In the genomic region with DNA sequence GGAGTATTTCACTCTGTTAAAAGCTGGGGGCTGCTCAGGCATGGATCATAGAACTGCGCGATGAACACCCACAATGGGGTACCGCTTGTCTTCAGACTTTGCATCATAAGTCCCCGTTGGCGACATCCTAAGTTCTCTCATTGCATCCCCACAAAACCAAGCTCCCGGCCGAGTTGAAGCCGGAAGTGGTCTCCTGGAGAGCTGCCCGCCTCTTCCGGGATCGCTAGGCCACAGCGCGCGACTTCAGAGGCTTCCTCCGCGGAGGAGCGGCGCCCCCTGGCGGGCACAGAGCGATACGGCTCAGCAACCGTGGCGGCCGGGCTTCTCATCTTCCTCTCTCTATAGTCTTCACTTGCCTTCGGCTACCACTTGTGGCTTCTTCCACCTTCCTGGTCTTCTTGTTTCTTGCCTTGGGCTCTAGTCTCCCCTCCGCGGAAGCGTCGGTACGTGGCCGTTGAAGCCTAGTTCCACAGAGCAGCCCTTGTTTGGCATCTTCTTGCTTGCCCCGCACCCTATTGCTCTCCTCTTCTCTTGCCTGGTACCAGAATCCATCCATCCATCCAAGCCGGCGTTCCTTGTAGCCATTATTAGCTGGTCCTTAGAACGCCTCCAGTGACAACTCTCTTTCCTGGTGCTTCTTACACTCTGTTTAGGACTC, we compare ENCODE assay signal across 8 mouse cellular contexts. TPM values are rescaled to one million over a fixed set of nuclear protein-coding genes. Genes with fewer than 3 reads are reported as not detected.
DNase-seq lines count a peak whose midpoint lies in the region; ATAC-seq and TF ChIP-seq lines count a peak whose summit lies in the region.

No protein-coding gene starts in this region.

- peak overlapping the region; percentile 67 for H3K4me2 ChIP-seq in heart, embryonic 14.5 days (ENCODE audit: low read length)
- peak overlapping the region; percentile 91 for H3K4me2 ChIP-seq in liver, embryonic 14.5 days (ENCODE audit: low read depth)
- H3K4me2 ChIP-seq in stomach, embryonic 15.5 days, result peak overlapping the region; percentile 52

- H3K27me3 ChIP-seq in heart, embryonic 14.5 days (ENCODE audit: control insufficient read depth, insufficient read depth, low read length), result no peaks in the 10 kb centered on the region
- H3K27me3 ChIP-seq in liver, embryonic 14.5 days (ENCODE audit: control insufficient read depth, insufficient read depth, low read length), result no peaks in the 10 kb centered on the region
- H3K27me3 ChIP-seq in stomach, embryonic 15.5 days (replicated peaks), result no peaks in the 10 kb centered on the region

- H3K4me3 ChIP-seq in brown adipose tissue, adult 24 weeks (ENCODE audit: insufficient read depth, low read depth, low read length), result peak overlapping the region; percentile 68
- H3K4me3 ChIP-seq in heart, embryonic 14.5 days (ENCODE audit: control insufficient read depth in 1 of 2, insufficient read depth in 1 of 2, low read depth in 1 of 2, low read length in 2 of 2), result peak overlapping the region; percentile 38 to 46
- peak overlapping the region; percentile 70 to 78 for H3K4me3 ChIP-seq in liver, embryonic 14.5 days (ENCODE audit: insufficient read depth in 1 of 2, low read depth in 2 of 2, low read length in 2 of 2)
- peak overlapping the region; percentile 32 for H3K4me3 ChIP-seq in stomach, embryonic 15.5 days (replicated peaks)

- H3K36me3 ChIP-seq in heart, embryonic 14.5 days (ENCODE audit: control insufficient read depth, insufficient read depth, low read length), result no peaks in the 10 kb centered on the region
- H3K36me3 ChIP-seq in liver, embryonic 14.5 days (replicated peaks; ENCODE audit: control insufficient read depth, insufficient read depth, low read depth), result no peaks in the 10 kb centered on the region
- no peaks in the 10 kb centered on the region for H3K36me3 ChIP-seq in stomach, embryonic 15.5 days

- 4% methylated on average over 35 of the region's 35 CpGs for WGBS in heart, embryonic 14.5 days
- WGBS in liver, embryonic 14.5 days (ENCODE audit: insufficient replicate concordance), result 4% methylated on average over 35 of the region's 35 CpGs
- WGBS in stomach, embryonic 15.5 days, result 4% methylated on average over 35 of the region's 35 CpGs

- TF ChIP-seq EP300 in liver, embryonic 14.5 days (IDR thresholded peaks at IDR 0.05; ENCODE audit: low read depth), result no peak

- DNase-seq in CD4-positive, CD25-positive, alpha-beta regulatory T cell, adult 2 months (ENCODE audit: low read depth, low spot score), result peak; percentile 96
- peak; percentile 94 for DNase-seq in kidney, postnatal 14 days
- peak; percentile 81 to 82 (median 81) for DNase-seq in liver, embryonic 14.5 days (ENCODE audit: low read depth in 3 of 3, low spot score in 3 of 3)
- DNase-seq in neural tube, embryonic 10.5 days (ENCODE audit: extremely low spot score, low spot score), result peak; percentile 97

- H3K4me1 ChIP-seq in brown adipose tissue, adult 24 weeks (ENCODE audit: control insufficient read depth, insufficient read depth, insufficient read length, low read length), result peaks cover 6% of the 10 kb centered on the region
- H3K4me1 ChIP-seq in heart, embryonic 14.5 days (ENCODE audit: control insufficient read depth in 2 of 2, insufficient read depth in 2 of 2, low read length in 2 of 2), result peaks cover 3 to 5% of the 10 kb centered on the region in 2 experiments; a peak in 1 of 4 replicates
- H3K4me1 ChIP-seq in liver, embryonic 14.5 days (replicated peaks; ENCODE audit: control insufficient read depth in 2 of 2, insufficient read depth in 2 of 2, low read length in 1 of 2), result peaks cover 8 to 18% of the 10 kb centered on the region in 2 experiments
- H3K4me1 ChIP-seq in stomach, embryonic 15.5 days, result peaks cover 8% of the 10 kb centered on the region; the same call in 1 of the 2 replicates

- peak; percentile 97 for ATAC-seq in erythroid progenitor cell, adult 5-6 weeks (replicated peaks; ENCODE audit: low FRiP score, poor library complexity, severe bottlenecking)
- peak; percentile 58 for ATAC-seq in heart, embryonic 14.5 days (ENCODE audit: insufficient number of reproducible peaks, insufficient read depth, low FRiP score, low read depth)
- peak; percentile 79 for ATAC-seq in liver, embryonic 14.5 days (ENCODE audit: insufficient read depth)
- peak; percentile 79 for ATAC-seq in stomach, embryonic 15.5 days (ENCODE audit: insufficient read depth, low FRiP score, low read depth)

- TF ChIP-seq CTCF in liver, embryonic 14.5 days (IDR thresholded peaks at IDR 0.05; ENCODE audit: low read depth), result peak; percentile 100

- peak overlapping the region; percentile 33; the same call in 1 of the 2 replicates for H3K27ac ChIP-seq in brown adipose tissue, adult 24 weeks (replicated peaks; ENCODE audit: low read depth, low read length)
- H3K27ac ChIP-seq in heart, embryonic 14.5 days (replicated peaks in 1 of 2; ENCODE audit: control insufficient read depth in 1 of 2, insufficient read depth in 1 of 2, low read depth in 2 of 2, low read length in 2 of 2), result no peak overlapping the region
- peak overlapping the region; percentile 41 for H3K27ac ChIP-seq in liver, embryonic 14.5 days
- H3K27ac ChIP-seq in stomach, embryonic 15.5 days, result no peak overlapping the region; the same call in 1 of the 2 replicates

- peak overlapping the region; percentile 67 for H3K9ac ChIP-seq in heart, embryonic 14.5 days (ENCODE audit: low read length)
- H3K9ac ChIP-seq in liver, embryonic 14.5 days (replicated peaks), result peak overlapping the region; percentile 78
- H3K9ac ChIP-seq in stomach, embryonic 15.5 days, result peak overlapping the region; percentile 45

- H3K9me3 ChIP-seq in heart, embryonic 14.5 days (ENCODE audit: control insufficient read depth, low read length), result no peaks in the 10 kb centered on the region
- H3K9me3 ChIP-seq in liver, embryonic 14.5 days (ENCODE audit: control insufficient read depth, low read length), result no peaks in the 10 kb centered on the region
- H3K9me3 ChIP-seq in stomach, embryonic 15.5 days, result no peaks in the 10 kb centered on the region

RNA-seq across cellular contexts. Expression of gene Gnai2, which starts 9.5 kb away (rescaled TPM):
- 87.2 and 112 TPM in 2 replicates for polyA plus RNA-seq in brown adipose tissue, adult 24 weeks (2012; ENCODE audit: insufficient read depth, insufficient read length, missing spikeins)
- total RNA-seq in erythroid progenitor cell, adult 5-6 weeks (2015; ENCODE audit: low replicate concordance), result 382 and 420 TPM in 2 replicates
- total RNA-seq in erythroid progenitor cell, adult 5-6 weeks (2017; ENCODE audit: low replicate concordance), result 334 and 357 TPM in 2 replicates
- 379 and 410 TPM in 2 replicates for polyA plus RNA-seq in heart, embryonic 14.5 days (2014; fragmentation: Nextera tagmentation; extraction: Ambion mirVana)
- 94.3 and 124 TPM in 2 replicates for polyA plus RNA-seq in liver, embryonic 14.5 days (2012; rRNA removed)
- polyA plus RNA-seq in liver, embryonic 14.5 days (2014; fragmentation: Nextera tagmentation; extraction: Ambion mirVana), result 137 and 138 TPM in 2 replicates
- polyA plus RNA-seq in stomach, embryonic 15.5 days (2015; fragmentation: Nextera tagmentation; extraction: Ambion mirVana), result 355 and 371 TPM in 2 replicates

RNA-seq across cellular contexts. Expression of gene Slc38a3, which starts 24.7 kb away (rescaled TPM):
- polyA plus RNA-seq in brown adipose tissue, adult 24 weeks (2012; ENCODE audit: insufficient read depth, insufficient read length, missing spikeins), result 0.83 and 3.3 TPM in 2 replicates
- total RNA-seq in erythroid progenitor cell, adult 5-6 weeks (2015; ENCODE audit: low replicate concordance), result not detected in 2 replicates
- not detected in 2 replicates for total RNA-seq in erythroid progenitor cell, adult 5-6 weeks (2017; ENCODE audit: low replicate concordance)
- 2.7 TPM in 2 replicates for polyA plus RNA-seq in heart, embryonic 14.5 days (2014; fragmentation: Nextera tagmentation; extraction: Ambion mirVana)
- 23.5 and 25.0 TPM in 2 replicates for polyA plus RNA-seq in liver, embryonic 14.5 days (2012; rRNA removed)
- polyA plus RNA-seq in liver, embryonic 14.5 days (2014; fragmentation: Nextera tagmentation; extraction: Ambion mirVana), result 15.7 and 19.7 TPM in 2 replicates
- 19.5 and 28.6 TPM in 2 replicates for polyA plus RNA-seq in stomach, embryonic 15.5 days (2015; fragmentation: Nextera tagmentation; extraction: Ambion mirVana)

RNA-seq across cellular contexts. Expression of gene Gnat1, which starts 34.9 kb away (rescaled TPM):
- not detected in 2 replicates for polyA plus RNA-seq in brown adipose tissue, adult 24 weeks (2012; ENCODE audit: insufficient read depth, insufficient read length, missing spikeins)
- total RNA-seq in erythroid progenitor cell, adult 5-6 weeks (2015; ENCODE audit: low replicate concordance), result not detected in 2 replicates
- 1.9 TPM in 1 of 2 replicates, not detected in the other for total RNA-seq in erythroid progenitor cell, adult 5-6 weeks (2017; ENCODE audit: low replicate concordance)
- 0.63 and 1.7 TPM in 2 replicates for polyA plus RNA-seq in heart, embryonic 14.5 days (2014; fragmentation: Nextera tagmentation; extraction: Ambion mirVana)
- not detected in 2 replicates for polyA plus RNA-seq in liver, embryonic 14.5 days (2012; rRNA removed)
- polyA plus RNA-seq in liver, embryonic 14.5 days (2014; fragmentation: Nextera tagmentation; extraction: Ambion mirVana), result 0.62 and 0.76 TPM in 2 replicates
- 1.1 and 1.9 TPM in 2 replicates for polyA plus RNA-seq in stomach, embryonic 15.5 days (2015; fragmentation: Nextera tagmentation; extraction: Ambion mirVana)

RNA-seq across cellular contexts. Expression of gene Sema3b, which starts 35.6 kb away (rescaled TPM):
- 3.3 and 3.8 TPM in 2 replicates for polyA plus RNA-seq in brown adipose tissue, adult 24 weeks (2012; ENCODE audit: insufficient read depth, insufficient read length, missing spikeins)
- not detected in 2 replicates for total RNA-seq in erythroid progenitor cell, adult 5-6 weeks (2015; ENCODE audit: low replicate concordance)
- not detected in 2 replicates for total RNA-seq in erythroid progenitor cell, adult 5-6 weeks (2017; ENCODE audit: low replicate concordance)
- polyA plus RNA-seq in heart, embryonic 14.5 days (2014; fragmentation: Nextera tagmentation; extraction: Ambion mirVana), result 6.5 and 7.2 TPM in 2 replicates
- polyA plus RNA-seq in liver, embryonic 14.5 days (2012; rRNA removed), result 0.22 and 0.31 TPM in 2 replicates
- polyA plus RNA-seq in liver, embryonic 14.5 days (2014; fragmentation: Nextera tagmentation; extraction: Ambion mirVana), result 0.25 and 0.33 TPM in 2 replicates
- polyA plus RNA-seq in stomach, embryonic 15.5 days (2015; fragmentation: Nextera tagmentation; extraction: Ambion mirVana), result 13.2 and 16.5 TPM in 2 replicates

RNA-seq across cellular contexts. Expression of gene Ifrd2, which starts 57.2 kb away (rescaled TPM):
- 21.6 and 23.7 TPM in 2 replicates for polyA plus RNA-seq in brown adipose tissue, adult 24 weeks (2012; ENCODE audit: insufficient read depth, insufficient read length, missing spikeins)
- 206 and 249 TPM in 2 replicates for total RNA-seq in erythroid progenitor cell, adult 5-6 weeks (2015; ENCODE audit: low replicate concordance)
- total RNA-seq in erythroid progenitor cell, adult 5-6 weeks (2017; ENCODE audit: low replicate concordance), result 122 and 166 TPM in 2 replicates
- polyA plus RNA-seq in heart, embryonic 14.5 days (2014; fragmentation: Nextera tagmentation; extraction: Ambion mirVana), result 44.6 and 45.7 TPM in 2 replicates
- 113 and 135 TPM in 2 replicates for polyA plus RNA-seq in liver, embryonic 14.5 days (2012; rRNA removed)
- 149 and 173 TPM in 2 replicates for polyA plus RNA-seq in liver, embryonic 14.5 days (2014; fragmentation: Nextera tagmentation; extraction: Ambion mirVana)
- 65.1 and 68.2 TPM in 2 replicates for polyA plus RNA-seq in stomach, embryonic 15.5 days (2015; fragmentation: Nextera tagmentation; extraction: Ambion mirVana)

Comparison
In these comparisons a context has a peak if more than half of its experiments do, and no peak if none do; other contexts are left out.
1. H3K27ac ChIP-seq: peak in brown adipose tissue, adult 24 weeks (single experiment) and liver, embryonic 14.5 days (single experiment); none in heart, embryonic 14.5 days (0 of 2) and stomach, embryonic 15.5 days (single experiment).
2. Peak in every context shown above with its lines, with median percentiles within 50 percentile points of each other: DNase-seq, H3K4me3 ChIP-seq, ATAC-seq, H3K4me2 ChIP-seq and H3K9ac ChIP-seq.